Mouse (Mus musculus) lung, postnatal 0 days (tissue): ENCODE data around the gene Lix1l.
A peak's percentile ranks its signal among the peaks of the same experiment; 100 is the strongest.

ENCODE experiments used
- CTCF ChIP-seq: IDR thresholded peaks from 2 replicates; pipeline ENCODE4 v1.5.1; 2016; ENCODE audit warnings: antibody characterized with exemption, mild to moderate bottlenecking
- EP300 ChIP-seq: IDR thresholded peaks from 2 replicates; pipeline ENCODE4 v1.6.1; 2016; ENCODE audit warnings: antibody characterized with exemption, mild to moderate bottlenecking, control low read depth

GRCm38 (mm10) chr3:96555041-96555596, 45.8 kb upstream of the Lix1l start:
- TF ChIP-seq CTCF (no peak), EP300 (peak; percentile 100)
